Mouse (Mus musculus) E14TG2a.4 (cell line): ENCODE measurements around the gene Synpo2.

Experiments
- H3K27me3 ChIP-seq: 2 replicates; pipeline ENCODE4 v1.6.1; 2014; ENCODE audit warnings: low read length, control low read depth; ENCODE audit not compliant: insufficient read depth
- H3K36me3 ChIP-seq: 2 replicates; pipeline ENCODE4 v1.6.1; 2014; ENCODE audit warnings: low read length, control low read depth; ENCODE audit not compliant: insufficient read depth
- H3K4me1 ChIP-seq: replicated peaks from 2 replicates; pipeline ENCODE4 v1.6.1; 2014; ENCODE audit warnings: low read depth, low read length, control low read depth
- H3K4me3 ChIP-seq: replicated peaks from 2 replicates; pipeline ENCODE4 v1.5.1; 2014; ENCODE audit warnings: mild to moderate bottlenecking, low read length
- H3K9me3 ChIP-seq: 2 replicates; pipeline ENCODE4 v1.6.1; 2014; ENCODE audit warnings: low read length, control low read depth
- CTCF ChIP-seq: conservative IDR thresholded peaks from 2 replicates; pipeline ENCODE4 v1.5.1; 2014; ENCODE audit warnings: low read length
- NANOG ChIP-seq: IDR thresholded peaks from 2 replicates; pipeline ENCODE4 v1.6.1; 2014; ENCODE audit warnings: borderline replicate concordance, low read length, mixed read lengths
- POU5F1 ChIP-seq: IDR thresholded peaks from 2 replicates; pipeline ENCODE4 v1.6.1; 2014; ENCODE audit warnings: low read length, borderline replicate concordance

Synpo2 gene

DNA sequence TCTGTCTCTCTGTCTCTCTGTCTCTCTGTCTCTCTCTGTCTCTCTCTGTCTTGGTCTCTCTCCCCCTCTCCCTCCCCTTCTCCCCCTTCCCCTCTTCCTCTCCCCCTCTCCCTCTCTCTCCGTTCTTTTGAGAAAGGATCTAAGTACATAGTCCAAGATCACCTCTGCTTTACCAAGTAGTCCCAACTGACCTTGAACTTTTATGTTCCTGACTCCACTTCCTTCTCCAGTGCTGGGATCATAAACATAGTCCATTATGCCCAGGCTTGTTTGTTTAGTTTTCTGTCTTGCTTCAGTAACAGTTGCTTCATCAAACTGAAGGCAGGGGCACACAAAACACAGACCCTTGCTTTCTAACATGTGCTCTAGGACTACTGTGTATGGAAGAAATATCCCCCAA lies 163.5 kb downstream of the Synpo2 start:
- H3K36me3 ChIP-seq: no peaks in the 10 kb centered on the region
- H3K4me1 ChIP-seq: peaks cover 31% of the 10 kb centered on the region
- H3K4me3 ChIP-seq: no peak overlapping the region
- peaks cover 5% of the 10 kb centered on the region; the same call in 1 of the 2 replicates for H3K9me3 ChIP-seq
- H3K27me3 ChIP-seq: no peaks in the 10 kb centered on the region
- TF ChIP-seq CTCF: no peak
- no peak for TF ChIP-seq NANOG
- no peak for TF ChIP-seq POU5F1

DNA sequence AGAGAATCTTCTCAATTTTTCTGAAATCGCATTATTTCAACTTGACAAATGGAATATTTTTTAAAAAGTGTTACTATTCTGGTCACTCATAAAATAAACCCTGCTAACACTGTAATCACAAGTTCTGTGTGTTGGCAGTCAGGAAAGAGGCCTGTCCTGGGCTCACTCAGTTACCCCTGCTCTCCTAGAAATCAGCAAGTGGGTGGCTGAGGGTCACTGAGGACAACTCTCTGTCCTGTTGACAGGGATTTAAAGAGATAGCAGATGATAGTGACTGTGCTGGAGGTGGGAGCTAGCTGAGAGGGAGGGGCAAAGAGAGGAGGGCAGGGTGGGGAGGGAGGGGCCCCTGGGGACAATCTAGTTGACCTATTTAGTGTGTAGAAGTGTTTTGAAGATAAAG lies 165.0 kb downstream of the Synpo2 start:
- Histone ChIP-seq H3K4me1 (peaks cover 31% of the 10 kb centered on the region), H3K9me3 (no peaks in the 10 kb centered on the region), H3K4me3 (no peak overlapping the region), H3K36me3 (no peaks in the 10 kb centered on the region), H3K27me3 (no peaks in the 10 kb centered on the region)
- TF ChIP-seq POU5F1 (no peak), CTCF (no peak), NANOG (no peak)

DNA sequence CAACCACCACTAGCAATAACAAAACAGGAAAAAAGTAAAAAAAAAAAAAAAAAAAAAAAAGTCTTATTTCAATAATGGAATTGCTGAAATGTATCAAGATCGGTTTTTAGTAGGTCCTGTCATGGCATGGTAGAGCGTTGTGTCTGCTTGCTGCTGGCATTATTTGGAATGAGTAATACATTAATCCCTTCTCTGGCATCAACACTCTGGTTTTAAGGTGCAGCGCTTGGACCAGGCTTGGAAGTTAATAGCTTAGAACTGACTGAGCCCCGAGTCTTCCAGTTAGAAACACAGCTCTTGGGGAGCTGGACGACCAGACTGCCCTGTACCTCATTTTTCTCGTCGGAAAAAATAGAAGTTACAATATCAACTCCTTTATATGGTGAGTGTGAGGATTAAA lies 169.1 kb downstream of the Synpo2 start:
- no peaks in the 10 kb centered on the region for H3K27me3 ChIP-seq
- no peak for TF ChIP-seq CTCF
- TF ChIP-seq POU5F1: no peak
- TF ChIP-seq NANOG: no peak
- H3K9me3 ChIP-seq: no peaks in the 10 kb centered on the region
- peaks cover 35% of the 10 kb centered on the region for H3K4me1 ChIP-seq
- no peaks in the 10 kb centered on the region for H3K36me3 ChIP-seq
- H3K4me3 ChIP-seq: no peak overlapping the region

DNA sequence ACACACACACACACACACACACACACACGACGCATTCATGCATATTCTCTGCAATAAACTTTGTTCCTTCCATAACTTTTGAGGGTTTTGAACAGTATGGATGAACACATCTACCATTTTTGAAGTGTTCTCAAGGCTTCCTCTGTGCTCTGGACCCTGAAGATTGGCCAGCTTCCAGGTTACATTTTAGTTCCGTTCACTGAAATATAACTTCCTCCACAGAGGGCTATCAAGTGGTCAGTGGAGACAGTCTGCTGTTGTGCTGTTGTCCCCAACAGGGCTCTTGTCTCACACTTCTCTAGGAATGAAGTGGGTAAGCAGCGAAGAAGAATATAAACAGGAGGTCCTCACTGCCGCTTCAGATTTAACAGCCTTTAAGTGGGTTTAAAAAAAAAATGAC lies 170.5 kb downstream of the Synpo2 start:
- Histone ChIP-seq H3K9me3 (no peaks in the 10 kb centered on the region), H3K4me3 (no peak overlapping the region), H3K36me3 (no peaks in the 10 kb centered on the region), H3K4me1 (peaks cover 39% of the 10 kb centered on the region), H3K27me3 (no peaks in the 10 kb centered on the region)
- TF ChIP-seq CTCF (no peak), NANOG (no peak), POU5F1 (no peak)

DNA sequence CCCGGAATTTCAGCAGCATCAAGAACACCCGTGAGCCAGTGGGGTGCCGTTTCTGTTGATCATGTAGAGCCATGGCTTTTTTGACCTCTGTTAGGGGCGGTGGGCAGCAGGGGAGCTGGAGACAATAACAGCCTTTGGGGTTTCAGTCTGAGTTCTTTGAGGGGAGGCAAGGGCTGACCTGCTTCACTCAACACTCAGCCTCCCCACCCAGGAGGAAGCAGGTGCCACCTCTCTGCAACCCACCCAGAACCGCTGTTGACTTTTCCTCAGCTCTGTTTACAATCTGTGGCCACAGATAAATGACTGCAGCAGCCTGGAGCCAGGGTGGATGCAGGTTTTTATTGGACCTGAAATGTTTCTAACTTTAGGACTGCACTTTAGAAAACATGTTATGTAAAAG lies 171.8 kb downstream of the Synpo2 start:
- Histone ChIP-seq H3K4me1 (peaks cover 44% of the 10 kb centered on the region), H3K27me3 (no peaks in the 10 kb centered on the region), H3K36me3 (no peaks in the 10 kb centered on the region), H3K9me3 (no peaks in the 10 kb centered on the region), H3K4me3 (no peak overlapping the region)
- TF ChIP-seq NANOG (no peak), POU5F1 (no peak), CTCF (no peak)

DNA sequence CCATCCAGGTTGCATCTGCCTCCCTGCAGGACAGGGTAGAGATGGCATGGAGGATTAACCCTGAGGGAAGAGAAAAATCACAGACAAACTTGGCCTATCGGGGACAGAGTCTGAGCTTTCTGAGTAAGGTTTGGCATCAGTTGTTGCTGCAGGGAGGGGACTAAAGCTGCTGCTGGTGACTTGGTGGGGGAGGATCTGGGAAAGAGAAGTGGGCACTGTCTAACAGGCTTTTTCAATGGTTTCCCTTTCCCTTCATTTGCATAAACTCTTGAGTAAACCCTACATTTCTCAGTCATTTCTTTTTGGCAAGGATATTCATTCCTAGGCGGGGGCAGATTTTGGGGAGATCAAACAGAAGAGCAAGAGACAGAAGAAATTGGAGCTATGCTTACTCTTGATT lies 174.0 kb downstream of the Synpo2 start:
- no peaks in the 10 kb centered on the region for H3K9me3 ChIP-seq
- no peaks in the 10 kb centered on the region for H3K36me3 ChIP-seq
- TF ChIP-seq POU5F1 (no peak), NANOG (no peak), CTCF (no peak)
- no peaks in the 10 kb centered on the region for H3K27me3 ChIP-seq
- H3K4me3 ChIP-seq: no peak overlapping the region
- peaks cover 45% of the 10 kb centered on the region for H3K4me1 ChIP-seq

DNA sequence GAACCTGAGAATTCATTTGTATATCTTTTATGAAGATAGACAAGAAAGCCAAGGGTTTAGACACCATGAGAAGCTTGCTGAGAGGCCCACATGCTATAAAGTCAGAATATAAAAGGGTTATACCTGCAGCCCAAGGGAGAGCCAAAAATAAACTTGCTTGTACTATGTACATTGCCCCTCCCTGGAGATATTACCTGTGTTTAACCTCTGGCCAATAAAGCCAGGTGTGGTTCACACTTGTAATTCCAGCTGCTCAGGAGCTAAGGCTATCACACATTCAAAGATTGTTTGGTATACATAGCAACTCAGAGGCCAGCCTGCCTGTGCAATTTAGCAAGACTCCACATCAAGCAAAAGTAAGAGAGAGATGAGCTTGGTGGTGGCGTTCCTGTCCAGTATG lies 177.1 kb downstream of the Synpo2 start:
- TF ChIP-seq CTCF (no peak), POU5F1 (no peak), NANOG (no peak)
- Histone ChIP-seq H3K4me1 (peaks cover 39% of the 10 kb centered on the region), H3K9me3 (no peaks in the 10 kb centered on the region), H3K4me3 (no peak overlapping the region), H3K36me3 (no peaks in the 10 kb centered on the region), H3K27me3 (no peaks in the 10 kb centered on the region)

DNA sequence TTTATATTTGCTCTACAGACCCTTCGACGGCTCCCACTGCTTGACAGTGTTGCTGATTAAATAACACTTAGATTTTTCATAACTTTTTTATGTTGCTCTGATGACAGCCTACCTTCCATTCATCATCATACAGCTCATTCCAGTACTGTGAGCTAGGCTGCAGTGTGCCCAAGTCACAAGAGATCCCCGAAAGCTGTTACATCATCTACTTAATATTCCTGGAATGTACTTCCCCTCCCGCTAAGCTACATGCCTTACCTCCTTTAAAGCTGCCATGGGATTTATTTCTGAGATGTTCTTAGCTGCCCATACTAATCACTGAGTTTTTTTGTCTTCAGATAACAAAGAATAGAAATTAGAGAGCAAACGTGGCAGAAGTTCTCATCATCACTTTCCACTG lies 181.8 kb downstream of the Synpo2 start:
- TF ChIP-seq NANOG (no peak), CTCF (no peak), POU5F1 (no peak)
- Histone ChIP-seq H3K36me3 (no peaks in the 10 kb centered on the region), H3K27me3 (no peaks in the 10 kb centered on the region), H3K4me3 (no peak overlapping the region), H3K4me1 (peaks cover 7% of the 10 kb centered on the region), H3K9me3 (peaks cover 4% of the 10 kb centered on the region)

DNA sequence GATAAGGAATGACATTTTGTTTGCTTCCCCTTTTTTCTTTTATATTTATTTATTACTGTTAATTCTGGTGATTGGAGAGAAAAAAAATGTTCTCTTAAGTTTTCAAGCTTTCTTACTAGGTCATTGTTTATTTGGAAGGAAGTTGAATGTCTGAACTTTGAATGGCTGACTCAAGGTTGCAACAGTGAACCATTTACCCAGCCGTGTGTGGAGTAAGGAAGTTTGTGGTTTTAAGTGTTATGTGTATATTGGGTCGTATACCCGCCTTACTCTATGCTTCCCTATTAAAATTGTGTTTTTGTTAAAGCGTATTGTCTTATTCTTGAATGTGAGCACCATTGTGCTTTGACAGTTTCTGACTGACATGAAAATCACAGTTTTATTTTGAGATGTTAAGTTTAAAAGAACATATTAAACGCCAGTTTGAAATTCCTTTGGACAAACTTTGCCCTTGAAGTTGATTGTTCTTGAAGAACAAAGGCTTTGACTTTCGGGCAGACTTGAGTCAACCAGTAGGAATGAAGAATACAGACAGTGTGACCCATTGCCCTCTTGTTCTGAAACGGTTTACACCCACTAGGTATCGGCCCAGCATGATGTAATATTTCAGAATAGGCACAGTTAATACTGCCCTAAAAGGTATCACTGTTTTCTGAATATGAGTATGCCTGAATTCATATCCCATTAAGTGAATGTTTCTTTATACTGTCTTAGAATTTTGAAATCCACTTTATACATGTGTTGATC lies 182.6 kb downstream of the Synpo2 start:
- peaks cover 6% of the 10 kb centered on the region for H3K9me3 ChIP-seq
- no peaks in the 10 kb centered on the region for H3K27me3 ChIP-seq
- TF ChIP-seq CTCF (no peak), NANOG (no peak), POU5F1 (no peak)

More for the DNA sequence above, 182.6 kb downstream of the Synpo2 start:
- Histone ChIP-seq H3K36me3 (no peaks in the 10 kb centered on the region), H3K4me3 (no peak overlapping the region), H3K4me1 (peaks cover 7% of the 10 kb centered on the region)
